Mouse (Mus musculus) hindbrain, embryonic 16.5 days (tissue): ENCODE results near the gene Abhd5. TPM values are rescaled to one million over a fixed set of nuclear protein-coding genes. Genes with fewer than 3 reads are reported as not detected.

ENCODE experiments used
- ATAC-seq: fragments of 200-750 bp; cut with Nextera tagmentation; 2 replicates; pipeline ENCODE4 v1.8.0; 2017; ENCODE audit warnings: moderate TSS enrichment, moderate library complexity
- H3K27ac ChIP-seq: fragments of 300-500 bp; sonication (generic); 2 replicates; pipeline ENCODE4 v1.5.1; 2014; ENCODE audit warnings: low read depth, mild to moderate bottlenecking, control low read depth, low read length, moderate library complexity
- H3K27me3 ChIP-seq: fragments of 300-500 bp; sonication (generic); replicated peaks from 2 replicates; pipeline ENCODE4 v1.6.1; 2014; ENCODE audit warnings: low read length; ENCODE audit not compliant: control insufficient read depth, insufficient read depth
- H3K36me3 ChIP-seq: fragments of 300-500 bp; sonication (generic); 2 replicates; pipeline ENCODE4 v1.6.1; 2014; ENCODE audit warnings: mild to moderate bottlenecking, low read length, moderate library complexity, mixed read lengths; ENCODE audit not compliant: control insufficient read depth, insufficient read depth
- H3K4me1 ChIP-seq: fragments of 300-500 bp; sonication (generic); 2 replicates; pipeline ENCODE4 v1.6.1; 2014; ENCODE audit warnings: low read depth, low read length; ENCODE audit not compliant: control insufficient read depth, insufficient read depth
- H3K4me2 ChIP-seq: fragments of 300-500 bp; sonication (generic); 2 replicates; pipeline ENCODE4 v1.6.1; 2014; ENCODE audit warnings: mild to moderate bottlenecking, low read length, control low read depth, moderate library complexity
- H3K4me3 ChIP-seq: fragments of 300-500 bp; sonication (generic); 2 replicates; pipeline ENCODE4 v1.5.1; 2014; ENCODE audit warnings: mild to moderate bottlenecking, low read length, control low read depth, moderate library complexity
- H3K9ac ChIP-seq: fragments of 300-500 bp; sonication (generic); 2 replicates; pipeline ENCODE4 v1.6.1; 2014; ENCODE audit warnings: low read depth, mild to moderate bottlenecking, control low read depth, low read length, moderate library complexity
- H3K9me3 ChIP-seq: fragments of 300-500 bp; sonication (generic); 2 replicates; pipeline ENCODE4 v1.6.1; 2014; ENCODE audit warnings: mild to moderate bottlenecking, low read length, moderate library complexity; ENCODE audit not compliant: control insufficient read depth
- WGBS: fragments of 180-500 bp; shearing (Covaris S2); extraction: QIAGEN DNeasy Blood & Tissue Kit; methylation state at CpG from one replicate; pipeline ENCODE4 v1.1.7; 2014; 5-methylcytosine and 5-hydroxymethylcytosine counted together
- polyA plus RNA-seq: library from polyadenylated mRNA; unstranded; fragments of >200 nt; fragmentation: Nextera tagmentation; extraction: Ambion mirVana; gene quantifications from 2 replicates; pipeline ENCODE4 v1.2.1, GENCODE M21; 2015

Gene Abhd5
- polyA plus RNA-seq, 1 experiment from 2014 or later: 27.0 TPM

GRCm38 (mm10) chr9:122386015-122386414 lies 34.6 kb downstream of the Abhd5 start:
- no peak for ATAC-seq
- 90% methylated on average over 3 of the region's 3 CpGs for WGBS

GRCm38 (mm10) chr9:122389287-122389920 lies 38.0 kb downstream of the Abhd5 start:
- WGBS: 90% methylated on average over 5 of the region's 5 CpGs
- no peaks in the 10 kb centered on the region for H3K36me3 ChIP-seq
- ATAC-seq: no peak

More at GRCm38 (mm10) chr9:122386015-122386414, 34.6 kb downstream of the Abhd5 start:
- no peak overlapping the region for H3K27ac ChIP-seq
- H3K4me1 ChIP-seq: no peaks in the 10 kb centered on the region
- H3K27me3 ChIP-seq: no peaks in the 10 kb centered on the region
- H3K9ac ChIP-seq: no peak overlapping the region
- H3K4me3 ChIP-seq: no peak overlapping the region
- no peaks in the 10 kb centered on the region for H3K36me3 ChIP-seq
- H3K4me2 ChIP-seq: no peak overlapping the region
- no peaks in the 10 kb centered on the region for H3K9me3 ChIP-seq

DNA sequence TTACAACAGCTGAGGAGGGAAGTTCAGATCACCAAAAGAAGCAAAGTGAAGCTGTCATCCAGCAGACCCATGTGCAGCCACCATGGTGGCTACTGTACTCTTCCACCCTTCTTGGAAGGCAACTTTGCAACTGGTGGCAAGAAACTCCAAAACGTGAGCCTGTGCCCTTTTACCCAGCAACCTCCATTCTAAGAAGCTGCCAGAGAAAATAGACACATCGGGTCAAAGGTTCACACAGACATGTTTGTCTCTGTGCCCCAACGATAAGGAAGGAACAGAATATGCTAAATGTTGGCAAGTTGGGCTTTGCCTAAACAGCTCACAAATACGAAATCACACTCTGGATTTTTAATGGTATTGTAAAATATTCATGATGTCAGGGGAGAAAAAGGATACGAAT lies 44.4 kb downstream of the Abhd5 start:
- H3K27ac ChIP-seq: no peak overlapping the region
- no peaks in the 10 kb centered on the region for H3K36me3 ChIP-seq
- H3K4me3 ChIP-seq: no peak overlapping the region
- WGBS: 78% methylated on average over 5 of the region's 5 CpGs
- no peaks in the 10 kb centered on the region for H3K4me1 ChIP-seq
- H3K9me3 ChIP-seq: no peaks in the 10 kb centered on the region
- H3K27me3 ChIP-seq: no peaks in the 10 kb centered on the region
- H3K9ac ChIP-seq: no peak overlapping the region
- H3K4me2 ChIP-seq: no peak overlapping the region
- no peak for ATAC-seq

More at GRCm38 (mm10) chr9:122389287-122389920, 38.0 kb downstream of the Abhd5 start:
- Histone ChIP-seq H3K9me3 (no peaks in the 10 kb centered on the region), H3K4me1 (no peaks in the 10 kb centered on the region), H3K4me2 (no peak overlapping the region), H3K27me3 (no peaks in the 10 kb centered on the region), H3K4me3 (no peak overlapping the region), H3K27ac (no peak overlapping the region), H3K9ac (no peak overlapping the region)

DNA sequence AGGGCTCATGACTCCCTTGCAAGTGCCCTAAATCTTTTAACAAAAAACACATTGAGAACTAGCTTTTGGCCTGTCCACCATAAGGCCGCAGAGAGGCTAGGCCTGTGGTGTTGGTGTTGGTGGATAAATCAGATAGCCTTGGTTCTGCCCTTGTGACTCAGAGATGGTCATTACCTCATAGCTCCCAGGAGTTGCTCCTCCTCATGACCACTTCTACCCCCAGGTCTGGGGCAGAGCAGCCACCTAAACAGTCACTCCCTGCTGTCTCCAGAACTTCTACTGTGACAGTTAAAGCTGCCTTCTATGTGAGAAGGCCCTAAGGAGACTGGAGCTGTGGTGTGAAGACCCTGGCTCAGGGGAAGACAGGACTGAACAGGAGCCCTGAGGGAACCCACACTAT lies 45.7 kb downstream of the Abhd5 start:
- Histone ChIP-seq H3K4me2 (no peak overlapping the region), H3K4me1 (no peaks in the 10 kb centered on the region), H3K9ac (no peak overlapping the region), H3K27ac (no peak overlapping the region), H3K27me3 (no peaks in the 10 kb centered on the region), H3K9me3 (no peaks in the 10 kb centered on the region), H3K36me3 (no peaks in the 10 kb centered on the region), H3K4me3 (no peak overlapping the region)
- 94% methylated on average over 1 of the region's 1 CpGs for WGBS
- ATAC-seq: no peak

DNA sequence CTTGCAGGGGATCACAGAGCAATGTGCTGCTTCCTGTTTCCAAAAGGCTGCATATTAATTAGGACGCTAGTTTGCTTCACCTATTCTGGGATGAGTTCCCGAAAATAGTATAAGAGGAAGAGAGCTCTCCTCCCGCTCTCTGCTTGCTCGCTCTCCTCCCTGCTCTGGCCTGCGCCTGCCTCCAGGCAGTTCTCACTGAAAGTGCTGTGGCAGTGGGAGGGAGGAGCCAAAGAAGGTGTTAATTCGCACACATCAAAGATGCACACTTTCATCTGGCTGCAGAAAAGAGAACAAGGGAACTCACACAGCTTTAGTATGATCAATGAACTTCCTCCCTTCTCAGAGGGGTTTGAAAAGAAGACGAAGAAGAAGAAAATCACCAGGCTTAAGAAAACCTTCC lies 47.3 kb downstream of the Abhd5 start:
- no peaks in the 10 kb centered on the region for H3K27me3 ChIP-seq

GRCm38 (mm10) chr9:122401239-122401638 lies 49.8 kb downstream of the Abhd5 start:
- ATAC-seq: no peak
- no peak overlapping the region for H3K4me3 ChIP-seq
- no peak overlapping the region for H3K27ac ChIP-seq
- no peak overlapping the region for H3K4me2 ChIP-seq
- H3K9me3 ChIP-seq: no peaks in the 10 kb centered on the region
- H3K27me3 ChIP-seq: no peaks in the 10 kb centered on the region
- 81% methylated on average over 4 of the region's 4 CpGs for WGBS
- no peak overlapping the region for H3K9ac ChIP-seq
- no peaks in the 10 kb centered on the region for H3K4me1 ChIP-seq
- no peaks in the 10 kb centered on the region for H3K36me3 ChIP-seq

More for the DNA sequence above, 47.3 kb downstream of the Abhd5 start:
- no peak overlapping the region for H3K9ac ChIP-seq
- H3K4me1 ChIP-seq: no peaks in the 10 kb centered on the region
- no peaks in the 10 kb centered on the region for H3K9me3 ChIP-seq
- ATAC-seq: no peak
- no peak overlapping the region for H3K4me2 ChIP-seq
- no peak overlapping the region for H3K27ac ChIP-seq
- WGBS: 59% methylated on average over 7 of the region's 7 CpGs
- no peak overlapping the region for H3K4me3 ChIP-seq
- H3K36me3 ChIP-seq: no peaks in the 10 kb centered on the region

- no peak overlapping the region for H3K4me2 ChIP-seq
These were observed 59.2 kb downstream of the Abhd5 start for GRCm38 (mm10) chr9:122410437-122411175.

DNA sequence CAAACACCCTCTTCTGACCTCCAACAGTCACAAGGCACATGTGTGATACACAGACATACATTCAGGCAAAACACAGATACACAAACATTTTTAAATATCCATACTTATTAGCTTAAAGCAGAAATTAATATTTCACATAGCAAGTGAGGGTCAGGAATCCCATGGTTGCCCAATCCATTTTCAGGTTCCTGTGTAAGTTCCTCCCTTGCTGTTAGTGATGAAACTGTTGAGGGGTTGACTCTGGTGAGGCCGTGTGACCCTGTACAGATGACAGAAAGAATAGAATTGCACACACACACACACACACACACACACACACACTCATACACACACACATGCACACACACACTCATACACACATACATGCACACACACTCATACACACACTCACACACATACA lies 63.2 kb downstream of the Abhd5 start:
- Histone ChIP-seq H3K4me3 (no peak overlapping the region), H3K27ac (no peak overlapping the region), H3K4me1 (no peaks in the 10 kb centered on the region), H3K9ac (no peak overlapping the region), H3K27me3 (no peaks in the 10 kb centered on the region), H3K9me3 (no peaks in the 10 kb centered on the region), H3K4me2 (no peak overlapping the region), H3K36me3 (no peaks in the 10 kb centered on the region)
- 100% methylated on average over 1 of the region's 1 CpGs for whole genome bisulfite sequencing
- ATAC-seq: no peak

More at GRCm38 (mm10) chr9:122410437-122411175, 59.2 kb downstream of the Abhd5 start:
- WGBS: 92% methylated on average over 16 of the region's 16 CpGs
- Histone ChIP-seq H3K9ac (no peak overlapping the region), H3K4me1 (no peaks in the 10 kb centered on the region), H3K27ac (no peak overlapping the region), H3K9me3 (no peaks in the 10 kb centered on the region), H3K27me3 (no peaks in the 10 kb centered on the region), H3K36me3 (no peaks in the 10 kb centered on the region), H3K4me3 (no peak overlapping the region)
- ATAC-seq: no peak

- H3K27ac ChIP-seq: no peak overlapping the region
- WGBS: 83% methylated on average over 8 of the region's 8 CpGs
- no peaks in the 10 kb centered on the region for H3K36me3 ChIP-seq
- H3K4me2 ChIP-seq: no peak overlapping the region
- no peak overlapping the region for H3K4me3 ChIP-seq
- H3K27me3 ChIP-seq: no peaks in the 10 kb centered on the region
- H3K9ac ChIP-seq: no peak overlapping the region
- no peaks in the 10 kb centered on the region for H3K9me3 ChIP-seq
- no peak for ATAC-seq
- H3K4me1 ChIP-seq: no peaks in the 10 kb centered on the region
These were observed 63.8 kb downstream of the Abhd5 start for GRCm38 (mm10) chr9:122415056-122415775.
